Mouse (Mus musculus) lung, embryonic 16.5 days (tissue): ENCODE measurements at regions not wholly inside any gene's neighbourhood (a gene's known extent, or its start where the extent isn't known, plus 50 kb on each side); places are given as distances from the start of the nearest gene placed in this dataset.

Source experiments
- ATAC-seq: fragments of 200-750 bp; cut with Nextera tagmentation; 2 replicates; pipeline ENCODE4 v1.8.0; 2017; ENCODE audit warnings: low read depth, mild to moderate bottlenecking, moderate library complexity
- H3K27ac ChIP-seq: fragments of 300-500 bp; sonication (generic); 2 replicates; pipeline ENCODE4 v1.5.1; 2014; ENCODE audit warnings: mild to moderate bottlenecking, control low read depth, low read length
- H3K27me3 ChIP-seq: fragments of 300-500 bp; sonication (generic); 2 replicates; pipeline ENCODE4 v1.6.1; 2014; ENCODE audit warnings: low read depth, low read length, mixed read lengths; ENCODE audit not compliant: control insufficient read depth, insufficient read depth
- H3K36me3 ChIP-seq: fragments of 300-500 bp; sonication (generic); 2 replicates; pipeline ENCODE4 v1.6.1; 2014; ENCODE audit warnings: low read length; ENCODE audit not compliant: control insufficient read depth, insufficient read depth
- H3K4me1 ChIP-seq: fragments of 300-500 bp; sonication (generic); replicated peaks from 2 replicates; pipeline ENCODE4 v1.6.1; 2014; ENCODE audit warnings: low read length, mixed read lengths; ENCODE audit not compliant: control insufficient read depth, insufficient read depth
- H3K4me2 ChIP-seq: fragments of 300-500 bp; sonication (generic); 2 replicates; pipeline ENCODE4 v1.6.1; 2014; ENCODE audit warnings: low read depth, low read length, control low read depth
- H3K4me3 ChIP-seq: fragments of 300-500 bp; sonication (generic); 2 replicates; pipeline ENCODE4 v1.5.1; 2014; ENCODE audit warnings: mild to moderate bottlenecking, low read length, control low read depth
- H3K9ac ChIP-seq: fragments of 300-500 bp; sonication (generic); 2 replicates; pipeline ENCODE4 v1.6.1; 2014; ENCODE audit warnings: low read length, control low read depth
- H3K9me3 ChIP-seq: fragments of 300-500 bp; sonication (generic); 2 replicates; pipeline ENCODE4 v1.6.1; 2016; ENCODE audit warnings: low read length; ENCODE audit not compliant: control insufficient read depth
- WGBS: fragments of 180-500 bp; shearing (Covaris S2); extraction: QIAGEN DNeasy Blood & Tissue Kit; methylation state at CpG from one replicate; pipeline ENCODE4 v1.1.7; 2014; 5-methylcytosine and 5-hydroxymethylcytosine counted together

DNA sequence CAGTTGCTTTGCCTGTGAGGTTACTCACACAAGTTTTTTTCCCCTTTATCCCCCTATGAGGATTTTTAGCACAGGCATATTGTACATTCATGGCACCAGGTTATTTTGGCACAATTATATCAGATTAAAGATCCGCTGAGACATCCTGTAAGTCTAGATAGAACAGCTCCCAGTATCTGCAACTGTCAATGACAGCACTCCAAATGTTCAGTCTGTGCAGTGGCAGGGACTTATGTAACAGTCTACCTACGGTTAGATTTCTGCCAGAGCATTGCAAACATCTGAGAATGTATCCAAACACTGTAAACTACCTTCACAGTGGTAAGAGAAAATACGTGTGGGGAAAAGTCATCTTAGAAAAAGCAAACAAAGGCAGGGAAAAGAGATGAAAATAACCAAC, 163.5 kb upstream of the Kcnh7 start:
- H3K4me3 ChIP-seq = no peak overlapping the region
- no peaks in the 10 kb centered on the region for H3K4me1 ChIP-seq
- H3K27ac ChIP-seq = no peak overlapping the region
- no peaks in the 10 kb centered on the region for H3K9me3 ChIP-seq
- WGBS = 53% methylated on average over 3 of the region's 3 CpGs
- H3K4me2 ChIP-seq = no peak overlapping the region
- no peak for ATAC-seq
- no peak overlapping the region for H3K9ac ChIP-seq
- no peaks in the 10 kb centered on the region for H3K36me3 ChIP-seq
- no peaks in the 10 kb centered on the region for H3K27me3 ChIP-seq

DNA sequence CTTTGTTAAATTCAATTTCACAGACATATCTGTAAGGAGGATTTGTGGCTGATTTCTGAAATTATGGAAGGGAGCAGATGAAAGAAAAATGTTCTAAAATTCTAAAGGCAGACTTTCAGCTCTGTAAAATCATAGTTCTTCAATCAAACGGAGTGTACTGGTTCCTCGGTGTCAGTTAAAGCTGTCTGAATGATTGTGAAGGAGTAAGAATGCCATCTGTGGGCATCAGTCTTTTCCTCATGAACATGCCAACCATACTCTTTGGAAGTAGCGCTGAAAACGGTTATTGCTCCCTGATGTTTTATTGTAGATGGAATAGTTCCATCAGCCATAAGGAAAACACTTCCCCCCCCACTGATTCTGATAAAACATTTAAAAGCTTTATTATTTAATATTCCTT, 142.7 kb upstream of the Kcnh7 start:
- H3K4me3 ChIP-seq = no peak overlapping the region
- H3K9ac ChIP-seq = no peak overlapping the region
- no peaks in the 10 kb centered on the region for H3K36me3 ChIP-seq
- H3K4me1 ChIP-seq = no peaks in the 10 kb centered on the region
- H3K4me2 ChIP-seq = no peak overlapping the region
- H3K9me3 ChIP-seq = no peaks in the 10 kb centered on the region
- H3K27ac ChIP-seq = no peak overlapping the region
- H3K27me3 ChIP-seq = no peaks in the 10 kb centered on the region
- WGBS = 78% methylated on average over 4 of the region's 4 CpGs
- ATAC-seq = no peak

DNA sequence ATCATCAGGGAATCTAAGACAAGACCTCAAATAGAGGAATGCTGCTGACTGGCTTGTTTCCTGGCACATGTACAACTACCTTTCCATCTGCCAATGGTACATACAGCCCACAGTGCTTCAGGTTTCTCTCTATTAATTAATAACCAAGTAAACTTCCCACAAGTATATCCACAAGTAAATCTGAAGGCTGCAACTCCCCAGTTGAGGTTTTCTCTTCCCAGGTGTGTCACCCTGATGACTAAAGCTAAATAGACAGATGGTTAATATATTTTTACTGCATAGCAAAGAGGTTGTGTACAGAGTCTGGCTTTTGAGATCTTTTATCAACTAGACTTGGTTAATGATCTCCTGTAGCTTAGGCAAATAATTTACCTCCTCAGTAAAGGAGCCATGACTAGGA, 96.8 kb upstream of the Kcnh7 start:
- no peaks in the 10 kb centered on the region for H3K36me3 ChIP-seq
- no peaks in the 10 kb centered on the region for H3K4me1 ChIP-seq
- ATAC-seq = no peak
- H3K9me3 ChIP-seq = no peaks in the 10 kb centered on the region
- no peaks in the 10 kb centered on the region for H3K27me3 ChIP-seq
- H3K4me2 ChIP-seq = no peak overlapping the region
- no peak overlapping the region for H3K4me3 ChIP-seq
- no peak overlapping the region for H3K27ac ChIP-seq
- H3K9ac ChIP-seq = no peak overlapping the region

DNA sequence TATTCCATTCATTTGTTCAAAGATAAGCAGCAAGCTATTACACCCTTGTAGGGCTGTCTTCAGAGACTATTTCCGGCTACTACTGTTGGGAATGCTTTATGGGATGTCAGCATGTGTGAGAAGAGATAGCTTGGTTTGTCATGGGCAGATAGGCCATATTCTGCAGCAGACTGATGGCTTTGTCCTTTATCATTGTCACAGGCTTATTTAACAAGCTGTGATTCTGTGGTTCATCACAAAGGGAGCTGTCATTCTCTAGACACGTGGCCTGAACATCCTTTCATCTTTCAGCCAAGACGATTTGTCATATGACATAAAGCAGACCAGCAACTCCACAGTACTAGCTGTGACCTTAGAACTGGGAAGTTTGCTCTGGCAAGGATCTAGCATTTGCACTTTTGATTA, 89.7 kb upstream of the Kcnh7 start:
- WGBS = 26% methylated on average over 3 of the region's 3 CpGs
- Histone ChIP-seq H3K4me1 (no peaks in the 10 kb centered on the region), H3K9me3 (no peaks in the 10 kb centered on the region), H3K9ac (no peak overlapping the region), H3K4me3 (no peak overlapping the region), H3K4me2 (no peak overlapping the region), H3K27ac (no peak overlapping the region), H3K27me3 (no peaks in the 10 kb centered on the region), H3K36me3 (no peaks in the 10 kb centered on the region)
- peak; percentile 20; the same call in 1 of the 2 replicates for ATAC-seq

DNA sequence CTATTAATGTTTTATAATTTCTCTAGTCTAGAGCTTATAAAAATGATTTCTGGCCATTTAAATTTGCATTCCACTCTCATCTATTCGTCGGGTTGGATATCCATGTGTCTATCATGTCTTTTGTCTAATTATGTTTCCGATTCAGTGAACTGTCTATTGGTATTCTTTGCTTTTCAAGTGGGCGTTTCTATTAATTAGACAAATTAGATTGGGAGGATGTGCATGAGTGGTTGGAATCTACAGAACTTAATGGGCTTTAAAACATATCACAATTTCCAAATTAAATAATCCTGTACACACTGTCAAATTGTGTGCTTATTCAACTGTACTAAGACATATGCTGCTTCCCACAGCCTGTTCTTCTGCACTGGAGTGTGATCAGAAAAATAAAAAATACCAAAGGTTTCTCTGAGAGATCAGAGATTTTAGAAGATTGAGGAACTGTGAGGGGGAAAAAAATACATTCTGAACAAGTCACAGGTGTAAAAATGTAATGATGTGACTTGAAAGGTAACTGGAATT, 62.1 kb upstream of the Kcnh7 start:
- no peak for ATAC-seq
- no peak overlapping the region for H3K4me2 ChIP-seq
- H3K27me3 ChIP-seq = no peaks in the 10 kb centered on the region
- H3K9me3 ChIP-seq = no peaks in the 10 kb centered on the region
- H3K4me1 ChIP-seq = no peaks in the 10 kb centered on the region
- H3K36me3 ChIP-seq = no peaks in the 10 kb centered on the region
- WGBS = 78% methylated on average over 4 of the region's 4 CpGs
- no peak overlapping the region for H3K4me3 ChIP-seq
- H3K27ac ChIP-seq = no peak overlapping the region
- H3K9ac ChIP-seq = no peak overlapping the region

DNA sequence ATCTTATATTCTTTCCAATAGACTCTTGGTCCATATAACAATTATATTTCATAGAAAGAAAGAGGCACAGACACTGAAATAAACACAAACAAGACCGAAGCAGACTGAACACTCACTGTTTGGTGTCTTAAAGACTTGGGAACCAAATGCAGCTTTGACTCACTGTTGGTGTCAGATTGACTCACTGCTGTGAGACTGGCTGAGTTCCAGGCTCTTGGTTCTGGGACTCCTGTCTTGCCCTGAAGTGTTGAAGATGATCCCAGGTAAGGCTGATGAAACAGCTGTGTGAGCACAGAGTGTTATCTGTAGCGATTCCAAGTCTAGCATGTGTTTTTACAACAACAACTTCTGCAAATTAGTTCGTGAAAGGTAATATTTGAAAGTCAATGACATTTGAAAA, 55.2 kb upstream of the Kcnh7 start:
- Histone ChIP-seq H3K9me3 (no peaks in the 10 kb centered on the region), H3K9ac (no peak overlapping the region), H3K4me3 (no peak overlapping the region), H3K27ac (no peak overlapping the region), H3K4me1 (no peaks in the 10 kb centered on the region), H3K36me3 (no peaks in the 10 kb centered on the region), H3K4me2 (no peak overlapping the region), H3K27me3 (no peaks in the 10 kb centered on the region)
- 79% methylated on average over 3 of the region's 3 CpGs for WGBS
- no peak for ATAC-seq
